Mouse (Mus musculus) brain, embryonic 14.5 days (tissue): ENCODE measurements around the gene Asb18.

ENCODE experiments used
- CTCF ChIP-seq: fragments of 200-500 bp; IDR thresholded peaks from 2 replicates; pipeline ENCODE4 v1.5.1; 2012; ENCODE audit warnings: inconsistent platforms, mild to moderate bottlenecking, moderate library complexity, borderline replicate concordance; ENCODE audit not compliant: insufficient read depth, insufficient read length; ENCODE audit errors: extremely low read depth
- POLR2A ChIP-seq: fragments of 200-500 bp; IDR thresholded peaks from 2 replicates; pipeline ENCODE4 v1.6.1; 2012; ENCODE audit warnings: mild to moderate bottlenecking, inconsistent platforms, borderline replicate concordance; ENCODE audit not compliant: poor library complexity, insufficient read depth, insufficient read length, severe bottlenecking; ENCODE audit errors: extremely low read depth

DNA sequence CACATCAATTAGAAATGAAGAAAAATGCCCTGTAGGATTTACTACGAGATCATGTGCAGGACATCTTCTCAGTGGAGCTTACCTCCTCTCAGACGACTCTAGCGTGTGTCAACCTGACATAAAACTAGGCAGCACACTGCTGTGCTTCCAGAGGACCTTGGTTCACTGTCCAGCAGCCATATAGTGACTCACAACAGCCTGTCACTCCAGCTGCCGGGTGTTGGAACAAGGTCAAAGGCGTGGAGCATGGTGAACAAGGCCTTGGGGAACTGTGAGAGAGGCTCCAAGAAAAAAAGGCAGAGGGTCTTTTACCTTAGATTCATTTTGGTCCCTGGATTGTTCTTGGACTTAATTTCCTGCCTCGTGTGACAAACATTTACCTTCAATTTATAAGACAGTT, 3.6 kb upstream of the Asb18 start:
- TF ChIP-seq CTCF, result no peak
- TF ChIP-seq POLR2A, result no peak
